Mouse (Mus musculus) liver, embryonic 13.5 days (tissue): ENCODE results near the gene Fgfr2. TPM values are rescaled to one million over a fixed set of nuclear protein-coding genes. Genes with fewer than 3 reads are reported as not detected.

Experiments
- ATAC-seq: fragments of 200-750 bp; cut with Nextera tagmentation; 2 replicates; pipeline ENCODE4 v1.8.0; 2017; ENCODE audit warnings: low read depth, mild to moderate bottlenecking, moderate number of reproducible peaks, moderate library complexity
- DNase-seq: peaks from one replicate; pipeline ENCODE4 v3.0.0; 2022
- H3K27ac ChIP-seq: fragments of 300-500 bp; sonication (generic); 2 replicates; pipeline ENCODE4 v1.5.1; 2015; ENCODE audit warnings: moderate library complexity, mild to moderate bottlenecking, inconsistent platforms
- H3K27me3 ChIP-seq: fragments of 300-500 bp; sonication (generic); 2 replicates; pipeline ENCODE4 v1.6.1; 2015; ENCODE audit warnings: mild to moderate bottlenecking, inconsistent platforms
- H3K36me3 ChIP-seq: fragments of 300-500 bp; sonication (generic); 2 replicates; pipeline ENCODE4 v1.6.1; 2015; ENCODE audit warnings: mild to moderate bottlenecking, inconsistent platforms
- H3K4me1 ChIP-seq: fragments of 300-500 bp; sonication (generic); replicated peaks from 2 replicates; pipeline ENCODE4 v1.6.1; 2015; ENCODE audit warnings: inconsistent platforms
- H3K4me2 ChIP-seq: fragments of 300-500 bp; sonication (generic); 2 replicates; pipeline ENCODE4 v1.6.1; 2015; ENCODE audit warnings: inconsistent platforms, mild to moderate bottlenecking, moderate library complexity
- H3K4me3 ChIP-seq: fragments of 300-500 bp; sonication (generic); replicated peaks from 2 replicates; pipeline ENCODE4 v1.5.1; 2015; ENCODE audit warnings: mild to moderate bottlenecking, inconsistent platforms
- H3K9ac ChIP-seq: fragments of 300-500 bp; sonication (generic); 2 replicates; pipeline ENCODE4 v1.6.1; 2015; ENCODE audit warnings: mild to moderate bottlenecking, inconsistent platforms
- H3K9me3 ChIP-seq: fragments of 300-500 bp; sonication (generic); replicated peaks from 2 replicates; pipeline ENCODE4 v1.6.1; 2016; ENCODE audit warnings: inconsistent platforms
- WGBS: fragments of 180-500 bp; shearing (Covaris S2); methylation state at CpG from one replicate; pipeline ENCODE4 v1.1.7; 2015; ENCODE audit not compliant: insufficient replicate concordance; 5-methylcytosine and 5-hydroxymethylcytosine counted together
- polyA plus RNA-seq: library from polyadenylated mRNA; unstranded; fragments of >200 nt; fragmentation: Nextera tagmentation; extraction: Ambion mirVana; gene quantifications from 2 replicates; pipeline ENCODE4 v1.2.1, GENCODE M21; 2015

The Fgfr2 gene
- polyA plus RNA-seq, 1 experiment from 2014 or later = 8.9 TPM

DNA sequence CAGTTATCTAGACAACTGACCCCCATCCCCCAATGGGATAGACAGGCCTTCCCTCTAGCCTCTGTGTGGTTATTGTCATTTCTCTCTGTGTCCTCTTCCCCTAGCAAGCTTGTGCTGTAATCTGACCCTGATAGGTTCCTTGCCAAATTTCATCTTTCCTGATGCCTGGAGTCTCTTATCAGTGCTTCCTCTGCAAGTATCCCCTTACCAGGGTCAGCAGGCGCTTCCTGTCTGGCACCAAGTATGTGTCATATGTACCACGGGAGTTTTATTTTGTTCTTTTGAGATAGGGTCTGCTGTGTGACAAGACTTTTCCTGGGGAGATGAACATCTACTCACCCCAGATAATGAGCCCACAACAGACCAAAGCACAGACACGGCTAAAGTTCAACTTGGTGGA, 844.5 kb downstream of the Fgfr2 start:
- peak; percentile 34; the same call in 1 of the 2 replicates for ATAC-seq
- Histone ChIP-seq H3K4me2 (no peak overlapping the region), H3K9ac (no peak overlapping the region), H3K4me3 (no peak overlapping the region), H3K4me1 (peaks cover 15% of the 10 kb centered on the region), H3K27me3 (no peaks in the 10 kb centered on the region), H3K27ac (no peak overlapping the region), H3K36me3 (no peaks in the 10 kb centered on the region), H3K9me3 (no peaks in the 10 kb centered on the region)
- DNase-seq = no peak
- 27% methylated on average over 3 of the region's 3 CpGs for WGBS

DNA sequence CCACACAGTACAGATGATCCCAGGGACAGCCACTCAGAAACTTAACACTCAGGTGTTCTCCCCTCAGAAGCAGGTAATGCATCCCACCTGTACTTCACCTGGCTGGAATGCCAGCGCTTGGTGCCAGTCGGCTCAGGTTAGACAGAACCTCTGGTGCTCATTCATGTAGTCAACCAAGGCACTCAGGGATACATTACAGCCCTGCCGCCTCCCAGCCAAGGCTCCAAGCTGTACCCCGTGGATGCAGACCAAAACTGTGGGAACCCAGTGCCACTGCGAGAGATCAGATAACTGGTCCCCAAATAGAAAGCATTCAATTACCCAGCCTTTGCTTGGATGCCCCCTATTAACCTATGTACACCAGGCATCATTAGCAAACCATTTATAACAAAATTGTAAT, 846.9 kb downstream of the Fgfr2 start:
- Histone ChIP-seq H3K4me1 (peaks cover 5% of the 10 kb centered on the region; the same call in 1 of the 2 replicates), H3K9me3 (no peaks in the 10 kb centered on the region), H3K27ac (no peak overlapping the region; the same call in 1 of the 2 replicates), H3K9ac (no peak overlapping the region), H3K27me3 (no peaks in the 10 kb centered on the region), H3K4me2 (no peak overlapping the region), H3K36me3 (no peaks in the 10 kb centered on the region), H3K4me3 (no peak overlapping the region)
- ATAC-seq (no peak), DNase-seq (no peak)
- WGBS = 82% methylated on average over 5 of the region's 5 CpGs

DNA sequence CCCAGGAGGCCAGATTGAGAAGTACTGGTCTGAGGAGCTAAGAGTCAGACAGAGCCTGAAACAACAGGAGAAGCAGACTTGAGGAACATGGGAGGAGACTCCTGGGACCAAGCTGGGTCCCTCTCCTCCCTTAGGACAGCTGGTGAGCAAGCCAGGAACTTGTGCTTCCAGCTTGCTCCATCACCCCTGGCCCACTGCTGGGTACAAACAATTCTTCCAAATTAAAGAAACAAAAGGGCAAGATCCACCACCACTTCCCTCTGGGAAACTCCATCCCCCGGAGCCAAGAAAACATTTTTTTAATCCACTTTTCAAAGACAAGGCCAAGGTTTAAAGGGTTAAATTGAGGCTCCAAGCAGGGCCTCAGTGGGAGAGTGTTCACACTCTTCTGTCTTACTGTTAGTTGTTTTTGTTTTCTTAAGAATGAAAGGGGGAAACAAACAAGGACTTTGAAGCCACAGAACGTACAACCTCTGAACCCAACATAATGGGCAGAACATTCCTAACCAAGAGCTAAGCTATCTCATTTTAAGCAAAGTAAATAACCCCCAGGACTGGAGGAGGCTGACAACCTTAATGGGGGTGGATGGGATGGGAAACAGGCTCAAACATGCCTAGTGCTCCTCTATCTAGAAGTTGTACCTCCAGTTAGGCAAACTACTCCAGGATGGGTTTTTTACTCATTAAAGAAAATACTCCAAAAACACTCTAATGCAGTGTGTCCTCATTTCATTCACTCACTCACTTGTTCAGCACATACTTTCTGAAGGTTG, 849.2 kb downstream of the Fgfr2 start:
- no peak for DNase-seq
- no peak for ATAC-seq
- Histone ChIP-seq H3K4me2 (no peak overlapping the region), H3K9ac (no peak overlapping the region), H3K27me3 (no peaks in the 10 kb centered on the region), H3K4me3 (no peak overlapping the region), H3K9me3 (no peaks in the 10 kb centered on the region), H3K27ac (no peak overlapping the region), H3K4me1 (peaks cover 5% of the 10 kb centered on the region; the same call in 1 of the 2 replicates), H3K36me3 (no peaks in the 10 kb centered on the region)
- WGBS = 80% methylated on average over 2 of the region's 2 CpGs

DNA sequence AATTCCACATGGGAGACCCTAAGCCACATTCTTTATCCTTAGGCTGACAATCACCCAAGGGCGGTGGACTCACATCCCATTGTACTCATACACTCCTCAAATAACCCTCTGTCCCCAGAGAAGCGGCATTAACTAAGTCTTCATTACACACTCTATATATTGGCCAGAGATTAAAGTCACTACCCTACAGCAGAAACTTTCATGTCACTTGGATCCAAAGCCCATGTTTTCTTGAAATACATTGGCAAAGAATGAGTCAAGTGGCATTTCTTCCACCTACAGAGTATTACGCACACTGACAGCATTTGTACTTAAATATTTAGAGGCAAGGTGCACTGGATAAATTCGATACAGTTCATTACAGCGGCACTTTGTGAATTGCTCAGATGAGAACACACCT, 850.2 kb downstream of the Fgfr2 start:
- Histone ChIP-seq H3K36me3 (peaks cover 4% of the 10 kb centered on the region), H3K4me3 (no peak overlapping the region), H3K27ac (no peak overlapping the region), H3K9me3 (no peaks in the 10 kb centered on the region), H3K4me2 (no peak overlapping the region), H3K27me3 (no peaks in the 10 kb centered on the region), H3K9ac (no peak overlapping the region), H3K4me1 (peaks cover under 1% of the 10 kb centered on the region; the same call in 1 of the 2 replicates)
- no peak for ATAC-seq
- no peak for DNase-seq
- 77% methylated on average over 5 of the region's 5 CpGs for WGBS

DNA sequence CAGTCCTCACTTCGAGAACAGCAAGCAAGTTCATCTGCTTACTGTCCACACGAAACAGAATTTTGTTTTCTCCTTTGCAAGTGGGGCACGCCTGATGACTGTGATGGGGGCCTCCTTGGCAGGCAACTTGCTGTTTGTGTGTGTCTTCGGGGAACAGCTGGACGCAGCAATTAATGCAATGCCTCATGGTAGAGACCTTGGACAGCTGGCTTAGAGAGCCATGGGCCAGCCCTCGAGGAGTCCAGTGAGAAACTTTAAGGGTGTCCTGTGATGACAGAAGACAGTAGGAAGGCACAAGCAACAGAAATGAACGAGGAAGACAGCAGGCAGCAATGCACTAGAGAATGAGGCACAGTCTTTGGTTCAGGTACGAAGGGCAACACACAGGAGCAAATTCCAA, 852.8 kb downstream of the Fgfr2 start:
- Histone ChIP-seq H3K9me3 (no peaks in the 10 kb centered on the region), H3K36me3 (peaks cover 4% of the 10 kb centered on the region), H3K4me1 (no peaks in the 10 kb centered on the region), H3K27me3 (no peaks in the 10 kb centered on the region), H3K4me3 (no peak overlapping the region), H3K27ac (no peak overlapping the region), H3K4me2 (no peak overlapping the region), H3K9ac (no peak overlapping the region)
- DNase-seq (no peak), ATAC-seq (no peak)
- 67% methylated on average over 8 of the region's 8 CpGs for WGBS

DNA sequence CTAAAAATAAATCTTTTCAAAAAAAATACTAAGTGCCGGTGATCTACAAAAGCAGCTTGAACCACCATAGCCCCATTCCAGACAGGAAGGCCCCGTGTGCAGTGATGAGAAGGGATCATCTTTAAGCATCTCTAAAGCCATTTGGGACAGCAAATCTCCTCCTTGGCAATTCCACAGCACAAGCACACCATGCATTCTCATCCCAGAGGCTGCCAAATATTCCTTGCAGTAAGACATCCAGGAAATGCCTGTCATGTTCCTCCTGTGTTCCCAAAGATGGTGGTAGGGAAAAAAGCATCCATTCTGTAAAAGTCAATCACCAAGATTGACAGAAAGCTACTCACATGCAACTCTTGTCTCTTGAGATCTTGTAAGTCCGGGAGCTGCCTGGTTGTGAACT, 853.5 kb downstream of the Fgfr2 start:
- no peaks in the 10 kb centered on the region for H3K9me3 ChIP-seq
- no peak overlapping the region for H3K4me3 ChIP-seq
- WGBS = 73% methylated on average over 3 of the region's 3 CpGs
- DNase-seq (no peak), ATAC-seq (no peak)
- H3K27me3 ChIP-seq = no peaks in the 10 kb centered on the region
- no peak overlapping the region for H3K4me2 ChIP-seq
- H3K27ac ChIP-seq = no peak overlapping the region
- no peak overlapping the region for H3K9ac ChIP-seq
- H3K4me1 ChIP-seq = no peaks in the 10 kb centered on the region
- H3K36me3 ChIP-seq = peaks cover 4% of the 10 kb centered on the region

DNA sequence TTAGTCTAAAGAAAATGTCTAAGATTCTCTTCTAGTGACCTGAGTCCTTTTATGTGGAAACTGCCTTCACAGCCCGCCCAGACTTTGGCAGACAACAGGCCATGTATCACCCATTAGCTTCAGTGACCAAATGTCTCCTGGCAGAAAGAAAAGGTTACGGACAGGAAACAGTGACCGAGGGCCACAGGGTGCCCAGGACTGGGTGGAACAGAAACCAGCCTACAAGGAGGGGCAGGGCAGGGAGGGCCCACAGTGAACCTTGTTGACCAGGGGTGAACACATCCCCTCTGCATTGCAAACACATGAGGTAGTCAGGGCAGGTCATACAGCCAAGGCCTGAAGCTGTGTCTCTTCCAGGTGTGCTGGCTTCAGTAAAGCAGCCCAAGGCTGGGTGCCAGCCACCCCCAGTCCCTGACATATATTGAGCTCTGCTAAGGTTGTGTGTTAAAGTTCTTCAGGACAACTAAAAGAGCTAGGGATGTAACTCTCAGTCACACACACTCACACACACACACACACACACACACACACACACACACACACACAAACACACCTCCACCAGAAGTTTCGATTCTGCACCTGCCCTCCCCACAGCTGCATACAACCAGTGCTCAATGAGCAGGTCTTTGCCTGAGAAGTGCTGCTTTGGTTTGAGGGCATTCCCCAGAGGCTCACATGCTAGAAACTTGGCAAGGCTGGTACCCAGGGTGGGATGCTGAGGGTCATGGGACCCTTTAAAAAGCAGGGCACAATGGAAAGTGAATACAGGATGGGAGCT, 855.2 kb downstream of the Fgfr2 start:
- H3K9me3 ChIP-seq = no peaks in the 10 kb centered on the region
- H3K36me3 ChIP-seq = peaks cover 4% of the 10 kb centered on the region
- H3K9ac ChIP-seq = no peak overlapping the region
- no peaks in the 10 kb centered on the region for H3K27me3 ChIP-seq
- no peak overlapping the region for H3K27ac ChIP-seq
- H3K4me3 ChIP-seq = no peak overlapping the region
- WGBS = 73% methylated on average over 4 of the region's 4 CpGs
- peaks cover 15% of the 10 kb centered on the region for H3K4me1 ChIP-seq
- no peak overlapping the region for H3K4me2 ChIP-seq
- DNase-seq (no peak), ATAC-seq (no peak)

DNA sequence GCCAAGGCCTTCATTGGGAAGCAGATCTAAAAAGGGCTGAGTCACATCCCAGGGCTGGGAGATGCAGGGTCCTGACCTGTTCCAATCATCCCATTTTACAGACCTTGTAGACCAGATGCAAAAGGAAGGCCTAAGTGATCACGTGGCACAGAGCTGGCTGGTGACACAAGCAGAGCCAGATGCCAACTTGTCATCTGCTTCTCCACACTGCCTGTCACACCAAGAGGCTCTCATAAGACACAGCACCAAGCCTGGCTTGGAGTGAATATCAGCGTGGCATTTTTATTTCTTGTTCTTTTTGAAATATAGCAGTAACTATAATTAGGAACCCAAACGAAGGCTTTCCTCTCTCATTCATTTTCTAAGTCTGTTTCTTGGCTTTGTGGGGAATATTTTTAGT, 858.4 kb downstream of the Fgfr2 start:
- Histone ChIP-seq H3K27me3 (no peaks in the 10 kb centered on the region), H3K4me1 (peaks cover 45% of the 10 kb centered on the region), H3K4me2 (no peak overlapping the region), H3K27ac (no peak overlapping the region), H3K36me3 (peaks cover 4% of the 10 kb centered on the region), H3K9me3 (no peaks in the 10 kb centered on the region), H3K4me3 (no peak overlapping the region), H3K9ac (no peak overlapping the region)
- WGBS = 66% methylated on average over 3 of the region's 3 CpGs
- no peak for DNase-seq
- no peak for ATAC-seq

DNA sequence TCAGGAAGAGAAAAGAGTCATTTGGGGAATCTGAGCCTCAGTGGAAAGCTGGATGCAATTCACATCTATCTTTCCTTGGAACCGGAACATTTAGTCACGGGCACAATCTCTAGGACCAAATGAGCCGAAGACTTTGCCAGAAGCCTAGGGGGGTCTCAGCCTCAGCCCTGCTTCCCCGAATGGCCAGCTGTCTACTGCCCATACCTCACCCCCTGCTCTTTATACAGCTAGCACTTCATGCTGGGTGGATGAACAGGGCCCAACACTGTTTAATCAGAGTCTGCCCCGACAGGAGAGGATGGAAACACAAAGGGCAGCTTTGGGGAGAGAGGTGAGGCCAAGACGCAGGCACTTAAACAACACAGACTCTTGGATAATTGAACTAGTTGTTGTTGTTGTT, 860.0 kb downstream of the Fgfr2 start:
- H3K4me2 ChIP-seq = no peak overlapping the region
- no peak overlapping the region for H3K9ac ChIP-seq
- WGBS = 77% methylated on average over 6 of the region's 6 CpGs
- H3K4me1 ChIP-seq = peaks cover 55% of the 10 kb centered on the region
- H3K9me3 ChIP-seq = no peaks in the 10 kb centered on the region
- peak overlapping the region; percentile 67 for H3K27ac ChIP-seq
- H3K4me3 ChIP-seq = no peak overlapping the region
- ATAC-seq (no peak), DNase-seq (no peak)
- H3K36me3 ChIP-seq = no peaks in the 10 kb centered on the region; the same call in 1 of the 2 replicates
- H3K27me3 ChIP-seq = no peaks in the 10 kb centered on the region

DNA sequence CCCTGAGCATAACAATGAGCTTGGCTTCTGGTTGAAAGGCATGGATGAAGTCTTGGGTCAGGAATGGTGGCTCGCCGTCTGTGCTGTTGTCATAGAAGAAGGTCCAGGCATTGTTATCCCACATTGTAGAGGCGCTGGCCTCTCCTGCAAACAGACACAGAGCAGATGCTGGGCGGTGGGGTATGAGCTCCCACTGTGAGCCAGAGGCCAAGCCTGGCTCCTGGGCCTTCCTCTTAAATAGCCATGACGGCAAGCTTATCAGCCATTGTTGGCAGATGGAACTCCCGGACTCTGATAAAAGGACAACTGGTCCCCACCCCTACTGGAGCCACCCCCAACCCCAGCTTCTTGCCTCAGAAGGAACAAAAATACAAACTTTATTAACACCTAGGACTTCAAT, 860.5 kb downstream of the Fgfr2 start:
- ATAC-seq = peak; percentile 73
- Histone ChIP-seq H3K27ac (peak overlapping the region; percentile 67), H3K9me3 (no peaks in the 10 kb centered on the region), H3K9ac (peak overlapping the region; percentile 28; the same call in 1 of the 2 replicates), H3K4me1 (peaks cover 55% of the 10 kb centered on the region), H3K27me3 (no peaks in the 10 kb centered on the region), H3K4me3 (peak overlapping the region; percentile 33), H3K36me3 (no peaks in the 10 kb centered on the region; the same call in 1 of the 2 replicates), H3K4me2 (peak overlapping the region; percentile 51)
- DNase-seq = peak; percentile 45
- 44% methylated on average over 6 of the region's 6 CpGs for WGBS

DNA sequence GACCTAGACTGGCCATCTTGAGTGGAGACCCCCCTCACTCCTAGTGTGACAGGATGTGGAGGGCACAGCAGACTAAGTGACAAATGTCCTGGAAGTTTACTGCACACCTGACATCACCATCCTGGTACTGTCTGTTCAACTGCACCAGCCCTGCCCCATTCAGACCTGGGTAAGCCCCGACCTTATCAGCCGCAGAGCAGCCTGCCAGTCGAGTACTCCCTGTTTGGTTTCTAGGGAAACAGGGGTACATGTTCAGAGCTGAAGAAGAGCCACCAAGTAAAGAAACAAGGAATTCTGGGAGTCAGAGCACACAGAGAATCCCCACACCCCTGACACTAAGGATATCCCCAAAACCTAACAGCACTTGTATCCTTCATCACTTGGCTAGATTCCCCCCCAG, 861.3 kb downstream of the Fgfr2 start:
- Histone ChIP-seq H3K4me2 (peak overlapping the region; percentile 51), H3K4me3 (peak overlapping the region; percentile 33), H3K36me3 (no peaks in the 10 kb centered on the region; the same call in 1 of the 2 replicates), H3K4me1 (peaks cover 55% of the 10 kb centered on the region), H3K9ac (peak overlapping the region; percentile 41; the same call in 1 of the 2 replicates), H3K27ac (peak overlapping the region; percentile 67), H3K9me3 (no peaks in the 10 kb centered on the region), H3K27me3 (no peaks in the 10 kb centered on the region)
- DNase-seq (peak; percentile 69), ATAC-seq (peak; percentile 95)
- 20% methylated on average over 3 of the region's 3 CpGs for WGBS
